Mouse (Mus musculus) small intestine, adult 2 months (tissue): ENCODE measurements around the gene Trim33. TPM values are rescaled to one million over a fixed set of nuclear protein-coding genes. Genes with fewer than 3 reads are reported as not detected.

ENCODE experiments used
- H3K27ac ChIP-seq: fragments of 200-500 bp; 2 replicates; pipeline ENCODE4 v1.5.1; 2012; ENCODE audit warnings: low read depth, low read length, control low read depth, inconsistent platforms; ENCODE audit not compliant: insufficient read depth
- H3K27me3 ChIP-seq: fragments of 200-500 bp; 2 replicates; pipeline ENCODE4 v1.6.1; 2012; ENCODE audit warnings: mild to moderate bottlenecking, moderate library complexity, low read length, inconsistent platforms; ENCODE audit not compliant: control insufficient read depth, insufficient read depth
- H3K36me3 ChIP-seq: fragments of 200-500 bp; 2 replicates; pipeline ENCODE4 v1.6.1; 2012; ENCODE audit warnings: mild to moderate bottlenecking, low read length, control low read depth, inconsistent platforms; ENCODE audit not compliant: control insufficient read depth, insufficient read depth
- H3K4me1 ChIP-seq: fragments of 200-500 bp; 2 replicates; pipeline ENCODE4 v1.6.1; 2012; ENCODE audit warnings: low read length, inconsistent platforms, mixed read lengths; ENCODE audit not compliant: control insufficient read depth, insufficient read depth, insufficient read length
- H3K4me3 ChIP-seq: fragments of 200-500 bp; 2 replicates; pipeline ENCODE4 v1.5.1; 2012; ENCODE audit warnings: low read depth, mild to moderate bottlenecking, control low read depth, inconsistent platforms, low read length, moderate library complexity
- CTCF ChIP-seq: fragments of 200-500 bp; IDR thresholded peaks from 2 replicates; pipeline ENCODE4 v1.5.1; 2012; ENCODE audit warnings: low read depth, mild to moderate bottlenecking, control low read depth, inconsistent platforms, low read length, moderate library complexity, mixed read lengths; ENCODE audit not compliant: insufficient replicate concordance, insufficient read length; ENCODE audit errors: extremely low read depth
- POLR2A ChIP-seq: fragments of 200-500 bp; IDR thresholded peaks from 2 replicates; pipeline ENCODE4 v1.6.1; 2012; ENCODE audit warnings: low read depth, mild to moderate bottlenecking, control low read depth, inconsistent platforms, low read length, moderate library complexity
- WGBS: fragments of 180-500 bp; shearing (Covaris S2); methylation state at CpG from one replicate; pipeline ENCODE4 v1.1.7; 2018; 5-methylcytosine and 5-hydroxymethylcytosine counted together
- polyA plus RNA-seq: library from polyadenylated mRNA; depleted of rRNA; stranded (reverse); fragments of >200 nt; gene quantifications from 2 replicates; pipeline ENCODE4 v1.2.3, GENCODE M21; 2012; rRNA removed

The Trim33 gene
- polyA plus RNA-seq, 1 experiment, result 4.7 TPM

GRCm38 (mm10) chr3:103405135-103405534, 126.0 kb downstream of the Trim33 start:
- H3K27ac ChIP-seq, result no peak overlapping the region
- 74% methylated on average over 2 of the region's 2 CpGs for WGBS
- no peaks in the 10 kb centered on the region for H3K27me3 ChIP-seq
- H3K4me3 ChIP-seq, result no peak overlapping the region
- TF ChIP-seq CTCF (no peak), POLR2A (no peak)
- H3K36me3 ChIP-seq, result no peaks in the 10 kb centered on the region
- H3K4me1 ChIP-seq, result peaks cover 2% of the 10 kb centered on the region; the same call in 1 of the 2 replicates

DNA sequence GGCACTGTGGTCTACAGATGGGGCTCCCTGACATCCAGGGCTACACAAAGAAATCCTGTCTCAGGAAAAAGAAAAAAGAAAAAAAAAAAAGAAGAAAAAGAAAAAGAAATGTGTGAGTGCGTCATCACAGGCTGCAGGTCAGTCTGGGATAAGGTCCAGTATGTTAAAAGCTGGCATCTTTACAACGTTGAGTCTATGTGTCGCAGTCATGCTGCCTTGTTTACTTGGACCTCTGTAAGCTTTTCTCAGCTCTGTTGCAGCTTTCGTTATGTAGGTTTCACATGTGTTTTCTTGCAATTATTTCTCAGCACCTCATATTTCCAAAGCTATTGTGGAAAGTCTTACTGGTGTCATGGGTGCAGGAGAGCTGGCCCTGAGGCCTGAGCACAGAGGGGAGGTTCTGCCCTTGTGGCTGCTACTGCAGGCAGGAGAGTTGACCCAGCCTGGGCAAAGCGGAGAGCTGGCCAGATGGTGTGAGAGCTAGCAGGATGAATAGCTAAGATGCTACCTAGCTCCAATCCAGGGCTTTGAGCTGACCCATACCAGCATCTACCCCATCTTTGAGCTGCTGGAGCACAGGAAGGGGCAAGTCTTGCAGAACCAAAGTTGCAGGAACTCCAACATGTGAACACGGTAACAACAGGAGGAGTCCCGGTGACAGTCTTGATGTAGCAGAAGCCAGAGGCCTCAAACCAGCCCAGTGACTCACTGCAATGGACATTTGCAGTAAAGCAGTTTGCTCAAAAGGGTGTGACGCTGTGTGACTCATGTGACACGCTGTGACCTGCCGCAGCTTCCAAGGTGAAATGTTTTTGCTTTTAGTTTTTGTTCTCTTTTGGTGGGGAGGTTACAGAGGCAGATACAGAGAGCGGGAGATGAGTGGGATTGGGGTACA, 127.0 kb downstream of the Trim33 start:
- Histone ChIP-seq H3K4me3 (no peak overlapping the region), H3K36me3 (no peaks in the 10 kb centered on the region), H3K27ac (no peak overlapping the region), H3K27me3 (no peaks in the 10 kb centered on the region), H3K4me1 (peaks cover 2% of the 10 kb centered on the region; the same call in 1 of the 2 replicates)
- 58% methylated on average over 11 of the region's 11 CpGs for WGBS
- TF ChIP-seq CTCF (no peak), POLR2A (no peak)

Other genes with a start within 250 kb of the Trim33 start
- 5.2 and 8.6 TPM in 2 replicates for gene Nras, start 221.0 kb upstream of the Trim33 start, polyA plus RNA-seq
- not detected in 2 replicates for gene Ampd1, start 205.3 kb upstream of the Trim33 start, polyA plus RNA-seq
- gene Dennd2c, start 176.7 kb upstream of the Trim33 start, polyA plus RNA-seq, result 0.08 and 0.15 TPM in 2 replicates
- gene Bcas2, start 107.6 kb upstream of the Trim33 start, polyA plus RNA-seq, result 7.1 and 10.2 TPM in 2 replicates